Mouse (Mus musculus): ENCODE measurements around the gene Mrpl14. TPM values are rescaled to one million over a fixed set of nuclear protein-coding genes. Genes with fewer than 3 reads are reported as not detected.

Gene Mrpl14
- polyA plus RNA-seq, 1 experiment: 173 TPM

DNA sequence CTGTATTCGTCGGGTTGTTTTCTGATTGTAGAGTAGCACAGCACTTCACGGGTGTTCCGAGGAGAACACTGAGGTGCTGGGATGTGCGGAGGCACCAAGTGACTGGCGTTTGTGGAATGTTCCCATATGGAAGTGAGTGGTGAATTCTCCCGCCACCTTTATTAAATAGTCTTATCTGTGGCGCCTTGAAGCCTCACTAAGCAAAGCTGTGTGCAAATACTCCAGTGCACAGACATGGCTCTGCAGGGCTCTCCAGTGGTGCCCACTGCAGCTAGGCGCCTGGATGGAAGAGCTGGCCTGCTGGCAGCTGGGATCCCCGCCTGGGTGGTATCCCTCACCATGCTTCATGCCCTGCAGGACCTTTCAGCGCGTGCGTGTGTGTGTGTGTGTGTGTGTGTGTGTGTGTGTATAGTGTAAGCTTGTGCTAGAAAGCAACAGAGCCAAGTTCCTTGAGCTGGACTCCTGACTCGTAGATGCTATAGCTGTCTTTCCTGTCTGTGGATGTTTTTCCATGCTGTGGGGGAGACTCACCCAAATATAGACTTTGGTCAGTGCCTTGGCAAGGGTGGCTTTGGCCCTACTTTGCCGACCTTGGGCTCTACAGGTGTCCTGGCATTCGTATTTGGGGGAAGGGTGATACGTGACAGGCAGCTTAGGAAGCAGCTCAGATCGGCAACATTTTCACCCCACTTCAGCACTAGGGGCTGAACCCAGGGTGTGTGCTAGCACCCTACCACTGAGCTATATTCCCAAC lies 7.9 kb downstream of the Mrpl14 start:
- DNase-seq: no peak
- TF ChIP-seq POLR2A (IDR thresholded peaks at IDR 0.05; ENCODE audit: control insufficient read depth, extremely low read depth, insufficient read depth, low read length, poor library complexity): no peak
- TF ChIP-seq CTCF (IDR thresholded peaks at IDR 0.05; ENCODE audit: borderline replicate concordance, control insufficient read depth, extremely low read depth, insufficient read depth, low read length, poor library complexity): no peak
- Histone ChIP-seq H3K4me3 (ENCODE audit: control insufficient read depth, insufficient read depth, low read length) (no peak overlapping the region), H3K4me1 (replicated peaks; ENCODE audit: control insufficient read depth, insufficient read depth, low read length) (peaks cover 11% of the 10 kb centered on the region; the same call in 1 of the 2 replicates), H3K27me3 (ENCODE audit: control insufficient read depth, insufficient read depth, low read length) (no peaks in the 10 kb centered on the region), H3K36me3 (ENCODE audit: control insufficient read depth, insufficient read depth, low read length) (peaks cover 4% of the 10 kb centered on the region; the same call in 1 of the 2 replicates), H3K27ac (ENCODE audit: control insufficient read depth, insufficient read depth, low read length) (no peak overlapping the region)
- WGBS: 93% methylated on average over 18 of the region's 18 CpGs

DNA sequence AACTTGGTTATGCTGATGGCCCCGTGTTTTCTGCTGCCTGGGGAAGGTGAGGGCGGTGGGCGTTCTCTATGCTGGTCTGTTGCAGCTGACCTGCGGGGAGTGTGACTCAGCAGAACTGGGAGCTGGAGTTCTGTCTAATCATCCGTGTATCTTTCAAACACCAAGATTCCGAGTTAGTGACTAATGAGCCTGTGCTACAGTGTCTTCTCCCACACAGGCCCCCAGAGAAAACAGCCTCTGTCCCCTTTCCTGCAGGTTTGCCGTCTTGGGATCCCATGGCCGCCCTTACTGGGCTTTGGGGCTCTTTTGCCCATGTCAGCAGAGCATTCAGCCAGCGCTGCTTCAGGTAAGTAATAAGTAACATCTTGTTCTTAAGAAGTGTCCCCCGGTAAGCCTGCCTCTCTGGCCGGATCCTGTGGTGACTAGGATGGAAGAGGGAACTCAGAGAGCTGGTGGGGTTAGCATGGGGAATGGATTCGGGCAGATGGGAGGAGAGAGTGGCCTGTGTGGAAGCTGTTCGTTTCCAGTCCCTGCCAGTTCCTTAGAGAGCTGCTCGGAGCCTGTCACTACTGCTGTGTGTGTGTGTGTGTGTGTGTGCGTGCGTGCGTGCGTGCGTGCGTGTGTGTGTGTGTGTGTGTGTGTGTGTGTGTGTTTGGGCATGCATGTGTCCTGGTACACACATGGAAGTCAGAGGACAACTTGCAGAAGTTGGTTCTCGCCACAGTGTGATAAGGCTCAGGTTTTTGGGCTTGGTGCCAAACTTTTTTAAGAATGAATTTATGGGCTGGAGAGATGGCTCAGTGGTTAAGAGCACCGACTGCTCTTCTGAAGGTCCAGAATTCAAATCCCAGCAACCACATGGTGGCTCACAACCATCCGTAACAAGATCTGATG lies 9.4 kb downstream of the Mrpl14 start:
- H3K4me1 ChIP-seq (replicated peaks; ENCODE audit: control insufficient read depth, insufficient read depth, low read length): peaks cover 11% of the 10 kb centered on the region; the same call in 1 of the 2 replicates
- WGBS: 46% methylated on average over 23 of the region's 23 CpGs

DNA sequence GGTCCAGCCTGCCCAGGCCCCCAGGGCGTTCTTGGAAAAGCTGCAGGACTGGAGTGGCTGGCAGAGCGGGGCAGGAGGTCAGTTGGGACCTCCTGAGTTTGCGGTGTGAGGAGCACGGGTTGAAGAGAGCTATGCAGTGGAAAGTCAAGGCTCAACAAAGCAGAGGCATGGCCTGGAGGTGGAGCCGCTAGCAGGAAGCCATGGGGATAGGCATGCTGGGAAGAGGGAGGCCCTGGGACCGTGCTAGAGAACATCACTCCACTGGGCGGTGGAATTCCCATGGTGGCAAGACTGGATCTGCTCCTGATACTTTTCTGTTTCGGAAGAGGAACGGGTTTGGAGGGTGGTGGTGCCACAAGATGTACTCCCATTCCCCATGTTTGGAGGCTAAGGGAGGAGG lies 10.9 kb downstream of the Mrpl14 start:
- Histone ChIP-seq H3K27me3 (ENCODE audit: control insufficient read depth, insufficient read depth, low read length) (no peaks in the 10 kb centered on the region), H3K4me3 (ENCODE audit: control insufficient read depth, insufficient read depth, low read length) (no peak overlapping the region), H3K27ac (ENCODE audit: control insufficient read depth, insufficient read depth, low read length) (no peak overlapping the region), H3K36me3 (ENCODE audit: control insufficient read depth, insufficient read depth, low read length) (peaks cover 4% of the 10 kb centered on the region; the same call in 1 of the 2 replicates), H3K4me1 (replicated peaks; ENCODE audit: control insufficient read depth, insufficient read depth, low read length) (peaks cover 11% of the 10 kb centered on the region; the same call in 1 of the 2 replicates)
- no peak for DNase-seq
- TF ChIP-seq POLR2A (IDR thresholded peaks at IDR 0.05; ENCODE audit: control insufficient read depth, extremely low read depth, insufficient read depth, low read length, poor library complexity): no peak
- TF ChIP-seq CTCF (IDR thresholded peaks at IDR 0.05; ENCODE audit: borderline replicate concordance, control insufficient read depth, extremely low read depth, insufficient read depth, low read length, poor library complexity): no peak
- 98% methylated on average over 9 of the region's 9 CpGs for WGBS

More for the DNA sequence above, 9.4 kb downstream of the Mrpl14 start:
- no peak overlapping the region for H3K4me3 ChIP-seq (ENCODE audit: control insufficient read depth, insufficient read depth, low read length)
- TF ChIP-seq POLR2A (IDR thresholded peaks at IDR 0.05; ENCODE audit: control insufficient read depth, extremely low read depth, insufficient read depth, low read length, poor library complexity) (no peak), CTCF (IDR thresholded peaks at IDR 0.05; ENCODE audit: borderline replicate concordance, control insufficient read depth, extremely low read depth, insufficient read depth, low read length, poor library complexity) (no peak)
- DNase-seq: no peak
- H3K27ac ChIP-seq (ENCODE audit: control insufficient read depth, insufficient read depth, low read length): no peak overlapping the region
- H3K36me3 ChIP-seq (ENCODE audit: control insufficient read depth, insufficient read depth, low read length): peaks cover 4% of the 10 kb centered on the region; the same call in 1 of the 2 replicates
- no peaks in the 10 kb centered on the region for H3K27me3 ChIP-seq (ENCODE audit: control insufficient read depth, insufficient read depth, low read length)

- WGBS: 96% methylated on average over 6 of the region's 6 CpGs
- Histone ChIP-seq H3K36me3 (ENCODE audit: control insufficient read depth, insufficient read depth, low read length) (peaks cover 4% of the 10 kb centered on the region; the same call in 1 of the 2 replicates), H3K4me3 (ENCODE audit: control insufficient read depth, insufficient read depth, low read length) (no peak overlapping the region), H3K27me3 (ENCODE audit: control insufficient read depth, insufficient read depth, low read length) (no peaks in the 10 kb centered on the region), H3K27ac (ENCODE audit: control insufficient read depth, insufficient read depth, low read length) (no peak overlapping the region), H3K4me1 (replicated peaks; ENCODE audit: control insufficient read depth, insufficient read depth, low read length) (peaks cover 10% of the 10 kb centered on the region)
- DNase-seq: no peak
- no peak for TF ChIP-seq CTCF (IDR thresholded peaks at IDR 0.05; ENCODE audit: borderline replicate concordance, control insufficient read depth, extremely low read depth, insufficient read depth, low read length, poor library complexity)
- no peak for TF ChIP-seq POLR2A (IDR thresholded peaks at IDR 0.05; ENCODE audit: control insufficient read depth, extremely low read depth, insufficient read depth, low read length, poor library complexity)
These were observed 12.2 kb downstream of the Mrpl14 start for GRCm38 (mm10) chr17:45698368-45698767.

- Histone ChIP-seq H3K4me3 (ENCODE audit: control insufficient read depth, insufficient read depth, low read length) (no peak overlapping the region), H3K27me3 (ENCODE audit: control insufficient read depth, insufficient read depth, low read length) (no peaks in the 10 kb centered on the region), H3K4me1 (replicated peaks; ENCODE audit: control insufficient read depth, insufficient read depth, low read length) (peaks cover 12% of the 10 kb centered on the region), H3K36me3 (ENCODE audit: control insufficient read depth, insufficient read depth, low read length) (peaks cover 4% of the 10 kb centered on the region; the same call in 1 of the 2 replicates), H3K27ac (ENCODE audit: control insufficient read depth, insufficient read depth, low read length) (no peak overlapping the region)
- 93% methylated on average over 3 of the region's 3 CpGs for WGBS
- TF ChIP-seq CTCF (IDR thresholded peaks at IDR 0.05; ENCODE audit: borderline replicate concordance, control insufficient read depth, extremely low read depth, insufficient read depth, low read length, poor library complexity) (no peak), POLR2A (IDR thresholded peaks at IDR 0.05; ENCODE audit: control insufficient read depth, extremely low read depth, insufficient read depth, low read length, poor library complexity) (no peak)
- no peak for DNase-seq
These were observed 13.1 kb downstream of the Mrpl14 start for GRCm38 (mm10) chr17:45699039-45699740.

All from thymus, adult 2 months (tissue).